Mouse (Mus musculus) c-Kit-positive CD71-negative TER-119-negative erythroid progenitor cells, embryonic 14.5 days (primary cell): Measurements from ENCODE around the gene Gal3st2b.
"Not testable (repeated sequence)": the region's sequence is repeated elsewhere in the genome, so short reads cannot be mapped to it uniquely, and the experiment has no call there.

Experiments
- DNase-seq: peaks from one replicate; pipeline ENCODE4 v3.0.0-alpha.2; 2013; ENCODE audit warnings: low read depth

The Gal3st2b gene

DNA sequence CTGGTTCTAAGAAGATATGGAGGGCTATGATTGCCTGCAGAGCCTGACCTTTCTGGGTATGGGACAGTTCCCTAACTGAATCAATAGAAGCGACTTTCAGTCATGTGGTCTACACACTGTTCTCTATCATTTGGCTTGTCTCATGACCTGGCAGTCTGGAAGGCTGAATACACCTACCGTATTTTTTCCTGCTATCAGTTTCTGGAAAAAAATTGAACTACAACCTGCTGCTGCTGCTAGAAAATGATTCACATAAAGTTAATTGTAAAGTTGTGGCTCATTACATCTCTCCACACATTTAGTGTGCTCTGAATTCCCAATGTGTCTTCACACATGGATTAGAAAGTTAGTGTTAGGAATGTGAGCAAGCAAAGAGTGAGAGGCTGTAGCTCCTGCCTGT lies at the start of gene Gal3st2b:
Gene Gal3st2b (plus strand): TSS at position 301 of the 400 bp plus-strand sequence.
- DNase-seq = not testable (repeated sequence)

DNA sequence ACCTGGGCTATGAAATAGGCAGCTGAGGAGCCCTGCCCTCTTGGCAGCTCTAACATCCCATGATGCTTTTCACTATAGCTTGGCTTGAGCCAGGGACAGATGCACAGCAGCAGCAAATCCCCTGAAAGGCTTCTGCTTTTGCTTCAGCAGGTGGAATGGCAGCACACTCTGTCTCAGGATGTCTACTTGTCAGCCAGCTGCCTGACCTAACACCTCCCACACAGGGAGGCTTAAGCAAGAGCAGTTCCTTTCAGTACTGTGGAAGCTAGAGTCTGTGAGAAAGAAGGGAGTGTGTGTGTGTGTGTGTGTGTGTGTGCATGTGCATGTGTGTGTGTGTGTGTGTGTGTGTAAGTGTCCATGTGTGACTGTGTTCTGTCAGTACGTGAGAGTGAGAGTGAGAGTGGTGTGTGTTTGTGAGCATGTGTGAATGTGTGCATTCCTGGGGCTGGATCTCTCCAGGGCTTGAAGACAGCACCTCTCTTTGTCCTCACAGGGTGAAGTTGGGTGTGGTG lies 46.5 kb upstream of the Gal3st2b start:
- DNase-seq = not testable (repeated sequence)

DNA sequence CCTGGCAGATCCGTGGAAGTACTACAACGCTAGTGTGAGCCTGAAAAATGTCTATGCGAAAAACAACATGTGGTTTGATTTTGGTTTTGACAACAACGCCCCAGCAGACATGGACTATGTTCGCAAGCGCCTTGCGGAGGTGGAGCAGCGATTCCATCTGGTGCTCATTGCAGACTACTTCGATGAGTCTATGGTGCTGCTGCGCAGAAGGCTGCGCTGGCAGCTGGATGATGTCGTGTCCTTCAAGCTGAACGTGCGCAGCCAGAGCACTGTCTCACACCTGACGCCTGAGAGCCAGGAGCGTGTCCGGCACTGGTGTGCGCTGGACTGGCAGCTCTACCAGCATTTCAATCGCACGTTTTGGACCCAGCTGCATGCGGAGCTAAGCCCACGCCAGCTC lies 43.7 kb upstream of the Gal3st2b start:
- DNase-seq = not testable (repeated sequence)

DNA sequence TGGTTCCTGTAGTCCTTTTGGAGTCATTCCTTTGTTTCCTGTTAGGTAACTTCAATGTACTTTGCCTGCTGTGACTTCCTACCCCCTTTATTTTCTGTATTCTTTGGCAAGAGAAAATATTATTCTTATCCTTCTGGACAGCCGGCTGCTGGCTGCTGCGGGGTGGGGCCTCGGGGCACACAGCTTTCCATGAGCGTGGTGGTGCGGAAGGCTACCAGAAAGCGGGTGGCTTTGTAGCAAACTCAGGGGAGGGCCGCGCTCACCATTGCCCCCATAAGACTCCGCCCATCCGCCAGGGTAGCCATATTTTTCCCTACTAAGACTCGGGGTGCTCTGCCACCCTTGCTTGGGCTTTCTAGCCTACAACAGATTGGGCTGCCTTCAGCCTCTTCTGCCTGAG lies 36.3 kb upstream of the Gal3st2b start:
- DNase-seq = not testable (repeated sequence)

DNA sequence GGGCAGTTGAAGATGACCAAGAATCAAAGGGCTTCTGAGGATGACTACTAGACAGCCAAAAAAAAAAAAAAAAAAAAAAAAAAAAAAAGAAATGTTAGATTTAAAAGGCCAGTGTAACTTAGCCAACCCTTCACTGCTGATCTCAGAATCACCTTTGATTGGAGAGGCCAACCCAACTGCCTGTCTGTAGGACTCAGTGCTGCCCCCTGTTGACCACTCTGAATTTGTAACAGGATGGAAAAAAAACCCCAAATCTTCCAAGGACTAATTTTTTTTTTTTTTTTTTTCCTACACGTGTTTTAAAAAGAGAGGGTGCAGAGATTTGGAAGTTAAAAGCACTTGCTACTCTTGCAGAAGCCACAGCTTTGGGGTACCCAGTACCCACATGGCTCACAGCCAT lies 27.2 kb upstream of the Gal3st2b start:
- DNase-seq = not testable (repeated sequence)

DNA sequence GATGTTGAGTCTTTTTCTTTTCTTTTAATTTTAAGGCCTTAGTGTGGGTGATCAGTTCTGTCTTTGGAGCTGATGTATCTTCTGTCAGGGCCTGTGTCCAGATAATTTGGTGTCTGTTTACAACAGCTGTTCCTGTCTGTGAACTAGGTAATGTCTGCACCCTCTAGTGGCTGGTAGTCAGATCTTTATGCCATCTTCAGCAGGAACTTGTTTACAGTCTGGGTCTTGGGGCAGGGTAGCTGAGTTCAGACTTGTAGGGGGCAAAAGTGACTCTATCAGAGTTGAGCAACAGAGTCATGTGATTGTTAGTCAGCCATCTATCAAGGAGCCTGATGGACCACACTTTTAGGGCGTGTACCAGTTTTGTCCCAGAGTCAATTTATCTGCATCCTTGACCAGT lies 20.7 kb upstream of the Gal3st2b start:
- not testable (repeated sequence) for DNase-seq

DNA sequence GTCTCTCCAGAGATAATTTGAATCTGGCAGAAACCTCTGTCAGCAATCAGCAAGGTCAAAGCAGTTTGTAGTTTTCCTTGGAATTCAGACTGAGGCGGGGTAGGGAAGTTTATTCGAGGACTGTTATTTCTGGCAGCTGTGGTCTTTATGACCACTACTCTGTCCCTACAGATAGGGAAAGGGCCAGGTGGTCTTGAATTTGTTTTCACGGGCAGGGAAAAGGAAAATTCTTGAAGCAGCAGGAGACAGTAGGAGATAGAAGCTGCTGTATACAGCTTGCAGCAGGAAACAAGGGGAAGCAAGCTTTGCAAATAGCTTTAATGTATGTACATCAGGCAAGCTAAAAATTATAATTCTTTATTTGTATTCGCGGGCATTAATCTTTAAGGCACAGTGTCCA lies 16.8 kb upstream of the Gal3st2b start:
- DNase-seq = not testable (repeated sequence)

DNA sequence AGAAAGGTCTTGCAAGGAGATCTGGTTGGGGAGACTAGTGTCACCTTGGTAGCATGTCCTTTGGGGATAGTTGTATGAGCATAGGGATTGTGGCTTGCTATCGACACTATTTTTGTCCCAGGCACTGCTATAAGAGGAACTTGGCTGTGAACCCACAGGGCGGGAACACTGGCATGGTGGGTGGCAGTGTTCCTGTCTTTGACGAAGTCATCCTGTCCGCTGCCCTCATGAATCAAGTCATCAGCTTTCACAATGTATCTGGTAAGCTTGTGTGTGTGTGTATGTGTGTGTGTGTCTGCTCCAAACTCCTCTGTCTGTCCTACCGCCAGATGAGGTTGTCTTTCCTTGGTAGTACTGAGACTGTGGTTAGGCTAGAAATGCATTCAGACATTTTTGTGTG lies 11.4 kb upstream of the Gal3st2b start:
- DNase-seq = not testable (repeated sequence)

DNA sequence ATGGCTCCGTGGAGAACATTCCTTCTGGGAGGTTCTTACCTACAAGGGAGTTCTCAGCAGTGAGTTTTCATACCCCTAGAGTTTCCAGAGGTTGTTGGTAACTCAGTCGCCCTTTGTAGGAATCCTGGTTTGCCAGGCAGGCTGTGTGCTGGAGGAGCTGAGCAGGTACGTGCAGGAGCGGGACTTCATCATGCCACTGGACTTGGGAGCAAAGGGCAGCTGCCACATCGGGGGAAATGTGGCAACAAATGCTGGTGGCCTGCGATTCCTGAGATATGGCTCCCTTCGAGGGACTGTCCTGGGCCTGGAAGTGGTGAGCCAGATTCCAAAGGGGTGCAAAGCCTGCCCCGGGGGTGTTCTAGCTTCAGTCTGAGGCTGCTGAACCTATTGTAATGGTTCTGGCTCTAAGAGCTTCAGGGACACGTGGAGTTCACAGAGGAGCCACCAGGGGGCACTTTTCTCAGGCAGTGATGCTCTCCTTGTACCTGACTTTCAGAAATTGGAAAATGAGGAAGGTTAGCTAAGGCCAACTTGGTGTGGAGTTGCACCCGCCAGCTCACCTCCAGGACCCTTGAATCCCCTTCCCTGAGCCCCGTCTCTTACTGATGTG lies 9.0 kb upstream of the Gal3st2b start:
- DNase-seq = not testable (repeated sequence)

DNA sequence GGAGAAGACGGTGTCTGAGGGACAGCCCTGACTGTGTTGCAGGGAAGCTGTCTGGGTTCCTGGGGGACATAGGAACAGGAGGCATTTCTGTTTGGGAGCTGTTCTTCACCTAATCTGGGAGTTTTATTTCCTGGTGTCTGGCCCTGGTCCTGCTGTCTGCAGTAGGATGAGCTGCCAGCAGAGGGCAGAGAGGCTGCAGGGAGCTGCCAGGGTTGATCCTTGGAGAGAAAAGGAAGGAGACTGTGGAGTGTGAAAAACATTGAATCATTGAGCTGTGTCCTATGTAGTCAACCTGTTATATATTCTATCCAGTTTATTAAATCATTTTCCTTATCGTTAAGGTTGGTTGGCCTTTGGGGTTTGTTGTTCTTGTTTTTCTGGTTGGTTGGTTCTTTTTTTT lies 6.2 kb upstream of the Gal3st2b start:
- DNase-seq = not testable (repeated sequence)

DNA sequence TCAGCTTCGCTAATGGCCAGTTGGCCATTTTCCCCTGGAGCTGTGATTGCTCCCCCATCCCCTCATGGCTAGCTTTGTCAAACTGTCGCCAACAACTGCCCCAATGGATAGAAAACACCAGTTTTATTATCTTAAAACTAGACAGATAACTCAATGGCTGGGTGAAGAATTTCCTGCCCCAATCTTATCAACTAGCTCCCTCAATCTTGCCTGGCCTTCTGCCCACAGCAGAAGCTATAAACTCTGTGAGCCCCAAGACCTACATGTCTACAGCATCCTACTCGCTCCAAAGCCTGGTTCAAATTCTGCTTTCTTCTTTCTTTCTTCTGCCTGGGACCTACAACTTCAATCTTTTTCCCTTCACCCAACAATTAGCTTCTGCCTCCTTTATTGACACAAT lies 951 bp upstream of the Gal3st2b start:
- DNase-seq = not testable (repeated sequence)

DNA sequence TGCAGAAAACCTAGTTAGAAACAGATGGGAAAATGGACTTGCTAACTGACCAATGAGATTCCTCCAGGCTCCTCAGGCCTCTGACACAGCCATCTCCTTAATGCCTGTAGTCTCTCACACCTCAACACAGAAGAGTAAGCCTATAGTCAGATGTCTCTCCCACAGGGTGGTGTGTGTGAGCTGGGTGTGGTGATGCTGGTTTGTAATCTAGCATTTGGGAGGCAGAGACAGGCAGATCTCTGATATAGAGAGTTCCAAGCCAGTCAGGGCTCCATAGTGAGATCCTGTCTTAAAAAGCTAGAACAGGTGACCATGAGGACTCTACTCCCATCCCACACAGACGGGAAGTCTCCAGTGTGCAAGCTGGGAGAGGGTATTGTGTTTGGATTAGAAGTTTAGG lies 664 bp downstream of the Gal3st2b start:
- not testable (repeated sequence) for DNase-seq

DNA sequence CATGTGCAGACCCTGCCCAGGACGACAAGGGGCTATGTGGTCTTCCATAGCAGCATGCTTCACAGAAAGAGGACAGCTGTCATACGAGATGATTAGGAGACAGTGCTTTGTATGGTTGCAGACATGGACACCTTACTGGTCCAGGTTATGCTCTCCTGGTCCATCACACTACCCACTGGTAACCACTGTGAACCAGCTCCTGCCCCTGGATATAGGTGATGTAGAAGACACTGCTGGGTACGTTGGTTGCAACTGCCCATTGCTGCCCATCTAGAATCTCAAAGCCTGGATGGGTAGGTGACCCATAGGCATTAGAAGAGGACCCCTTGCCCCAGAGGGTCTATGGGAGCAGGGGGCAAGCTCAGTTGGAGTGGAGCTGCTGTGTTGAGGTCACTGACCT lies 1.2 kb downstream of the Gal3st2b start:
- DNase-seq = not testable (repeated sequence)

DNA sequence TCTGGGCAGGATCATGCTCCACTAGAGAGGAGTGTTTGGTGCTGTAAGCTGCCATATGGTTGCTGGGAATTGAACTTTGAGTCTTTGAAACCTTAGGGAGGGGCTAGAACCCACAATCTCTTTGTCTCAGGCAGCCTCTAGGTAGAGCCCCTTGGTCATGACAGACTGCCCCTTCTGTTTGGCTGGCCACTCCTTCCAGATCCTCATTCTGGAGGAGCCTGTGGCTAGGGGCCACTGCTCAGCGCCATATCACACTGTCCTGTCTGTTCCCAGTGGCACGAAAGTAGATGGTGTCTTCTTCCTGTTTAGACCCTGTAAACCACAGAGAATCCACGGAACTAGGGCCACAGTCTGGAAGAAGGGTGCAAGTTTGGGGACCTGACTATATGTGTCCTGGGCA lies 4.5 kb downstream of the Gal3st2b start:
- not testable (repeated sequence) for DNase-seq

DNA sequence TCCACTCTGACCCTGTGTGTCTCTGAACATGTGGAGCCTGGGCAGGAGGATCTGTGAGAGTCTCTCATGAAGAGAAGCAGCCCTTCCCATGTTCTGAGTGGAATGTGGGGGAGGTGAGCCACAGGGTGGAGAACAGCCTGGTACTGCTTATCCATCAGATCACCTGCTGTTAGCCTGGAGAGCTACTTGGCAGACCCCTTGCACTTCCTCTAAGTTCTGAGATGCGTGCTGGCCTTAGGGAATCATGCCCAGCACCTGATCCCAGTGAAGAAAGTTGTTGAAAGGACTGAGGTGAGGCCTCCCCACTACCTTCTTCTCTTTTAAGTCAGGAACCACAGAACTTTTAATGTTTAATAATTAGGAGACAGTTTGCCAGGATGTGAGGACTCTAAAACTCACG lies 5.0 kb downstream of the Gal3st2b start:
- not testable (repeated sequence) for DNase-seq

DNA sequence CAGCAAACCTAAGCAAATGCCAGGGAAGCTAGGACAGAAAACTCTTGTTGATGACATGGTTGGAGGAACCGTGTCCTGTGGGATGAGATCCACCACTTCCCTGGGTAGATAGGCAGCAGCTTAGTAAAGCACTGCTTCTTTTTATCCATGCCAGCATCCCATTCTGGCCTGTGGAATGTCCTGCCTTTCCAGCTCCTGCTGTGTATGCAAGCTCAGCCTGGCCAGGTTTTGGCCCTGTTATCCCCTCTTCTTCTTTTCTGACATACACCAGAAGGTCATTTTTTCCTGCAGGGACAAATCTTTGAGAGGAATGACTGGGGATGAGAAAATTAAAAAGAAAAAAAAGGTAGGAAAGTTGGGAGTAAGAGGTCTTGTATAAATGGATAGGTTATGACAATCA lies 17.3 kb downstream of the Gal3st2b start:
- DNase-seq = not testable (repeated sequence)

DNA sequence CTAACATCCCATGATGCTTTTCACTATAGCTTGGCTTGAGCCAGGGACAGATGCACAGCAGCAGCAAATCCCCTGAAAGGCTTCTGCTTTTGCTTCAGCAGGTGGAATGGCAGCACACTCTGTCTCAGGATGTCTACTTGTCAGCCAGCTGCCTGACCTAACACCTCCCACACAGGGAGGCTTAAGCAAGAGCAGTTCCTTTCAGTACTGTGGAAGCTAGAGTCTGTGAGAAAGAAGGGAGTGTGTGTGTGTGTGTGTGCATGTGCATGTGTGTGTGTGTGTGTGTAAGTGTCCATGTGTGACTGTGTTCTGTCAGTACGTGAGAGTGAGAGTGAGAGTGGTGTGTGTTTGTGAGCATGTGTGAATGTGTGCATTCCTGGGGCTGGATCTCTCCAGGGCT lies 19.7 kb downstream of the Gal3st2b start:
- DNase-seq = not testable (repeated sequence)

DNA sequence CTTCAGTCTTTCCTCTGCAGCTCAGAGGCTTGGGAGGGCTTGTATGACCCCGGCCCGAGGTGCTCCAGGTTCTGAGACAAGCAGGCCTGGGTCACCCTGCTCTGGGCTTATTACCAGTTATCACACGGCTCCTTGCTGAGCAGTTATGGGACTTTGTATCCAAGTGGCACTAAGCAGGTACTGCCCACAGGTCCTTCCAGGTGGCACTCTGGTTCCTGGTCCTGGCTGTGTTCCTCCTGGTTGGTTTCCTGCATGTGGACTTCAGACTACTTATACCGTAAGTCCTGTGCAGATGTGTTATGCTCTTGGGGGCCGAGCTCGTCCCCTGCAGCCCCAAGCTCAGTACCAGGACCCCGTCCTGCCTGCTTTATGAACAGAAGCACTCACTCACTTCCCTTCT lies 20.3 kb downstream of the Gal3st2b start:
- DNase-seq = not testable (repeated sequence)

DNA sequence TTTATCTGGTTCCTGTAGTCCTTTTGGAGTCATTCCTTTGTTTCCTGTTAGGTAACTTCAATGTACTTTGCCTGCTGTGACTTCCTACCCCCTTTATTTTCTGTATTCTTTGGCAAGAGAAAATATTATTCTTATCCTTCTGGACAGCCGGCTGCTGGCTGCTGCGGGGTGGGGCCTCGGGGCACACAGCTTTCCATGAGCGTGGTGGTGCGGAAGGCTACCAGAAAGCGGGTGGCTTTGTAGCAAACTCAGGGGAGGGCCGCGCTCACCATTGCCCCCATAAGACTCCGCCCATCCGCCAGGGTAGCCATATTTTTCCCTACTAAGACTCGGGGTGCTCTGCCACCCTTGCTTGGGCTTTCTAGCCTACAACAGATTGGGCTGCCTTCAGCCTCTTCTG lies 31.0 kb downstream of the Gal3st2b start:
- not testable (repeated sequence) for DNase-seq

DNA sequence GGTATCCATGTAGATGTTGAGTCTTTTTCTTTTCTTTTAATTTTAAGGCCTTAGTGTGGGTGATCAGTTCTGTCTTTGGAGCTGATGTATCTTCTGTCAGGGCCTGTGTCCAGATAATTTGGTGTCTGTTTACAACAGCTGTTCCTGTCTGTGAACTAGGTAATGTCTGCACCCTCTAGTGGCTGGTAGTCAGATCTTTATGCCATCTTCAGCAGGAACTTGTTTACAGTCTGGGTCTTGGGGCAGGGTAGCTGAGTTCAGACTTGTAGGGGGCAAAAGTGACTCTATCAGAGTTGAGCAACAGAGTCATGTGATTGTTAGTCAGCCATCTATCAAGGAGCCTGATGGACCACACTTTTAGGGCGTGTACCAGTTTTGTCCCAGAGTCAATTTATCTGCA lies 48.4 kb downstream of the Gal3st2b start:
- not testable (repeated sequence) for DNase-seq

DNA sequence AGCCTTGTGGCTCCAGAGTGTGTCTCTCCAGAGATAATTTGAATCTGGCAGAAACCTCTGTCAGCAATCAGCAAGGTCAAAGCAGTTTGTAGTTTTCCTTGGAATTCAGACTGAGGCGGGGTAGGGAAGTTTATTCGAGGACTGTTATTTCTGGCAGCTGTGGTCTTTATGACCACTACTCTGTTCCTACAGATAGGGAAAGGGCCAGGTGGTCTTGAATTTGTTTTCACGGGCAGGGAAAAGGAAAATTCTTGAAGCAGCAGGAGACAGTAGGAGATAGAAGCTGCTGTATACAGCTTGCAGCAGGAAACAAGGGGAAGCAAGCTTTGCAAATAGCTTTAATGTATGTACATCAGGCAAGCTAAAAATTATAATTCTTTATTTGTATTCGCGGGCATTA lies 52.3 kb downstream of the Gal3st2b start:
- DNase-seq = not testable (repeated sequence)

DNA sequence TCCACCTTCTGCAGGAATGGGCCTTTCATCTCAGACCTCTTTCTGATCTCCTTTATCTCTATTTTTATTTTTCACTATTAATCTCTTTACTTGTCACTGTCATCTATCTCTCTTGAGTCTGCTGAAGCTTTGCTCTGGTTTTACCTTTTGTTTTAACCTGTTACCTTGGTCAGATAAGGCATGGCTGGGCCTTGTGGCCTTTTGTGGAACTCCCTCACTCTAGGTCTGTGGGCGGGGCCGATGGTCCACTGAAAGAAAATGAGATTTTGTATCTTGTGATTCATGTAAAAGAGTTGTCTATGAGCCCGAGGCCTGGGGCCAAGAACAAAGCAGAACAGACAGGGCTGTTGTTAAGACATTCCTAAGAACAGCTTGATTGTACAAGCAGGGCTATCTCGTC lies 52.7 kb downstream of the Gal3st2b start:
- DNase-seq = not testable (repeated sequence)

DNA sequence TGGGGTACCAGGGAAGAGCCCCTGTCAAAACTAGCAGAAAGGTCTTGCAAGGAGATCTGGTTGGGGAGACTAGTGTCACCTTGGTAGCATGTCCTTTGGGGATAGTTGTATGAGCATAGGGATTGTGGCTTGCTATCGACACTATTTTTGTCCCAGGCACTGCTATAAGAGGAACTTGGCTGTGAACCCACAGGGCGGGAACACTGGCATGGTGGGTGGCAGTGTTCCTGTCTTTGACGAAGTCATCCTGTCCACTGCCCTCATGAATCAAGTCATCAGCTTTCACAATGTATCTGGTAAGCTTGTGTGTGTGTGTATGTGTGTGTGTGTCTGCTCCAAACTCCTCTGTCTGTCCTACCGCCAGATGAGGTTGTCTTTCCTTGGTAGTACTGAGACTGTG lies 57.7 kb downstream of the Gal3st2b start:
- not testable (repeated sequence) for DNase-seq

DNA sequence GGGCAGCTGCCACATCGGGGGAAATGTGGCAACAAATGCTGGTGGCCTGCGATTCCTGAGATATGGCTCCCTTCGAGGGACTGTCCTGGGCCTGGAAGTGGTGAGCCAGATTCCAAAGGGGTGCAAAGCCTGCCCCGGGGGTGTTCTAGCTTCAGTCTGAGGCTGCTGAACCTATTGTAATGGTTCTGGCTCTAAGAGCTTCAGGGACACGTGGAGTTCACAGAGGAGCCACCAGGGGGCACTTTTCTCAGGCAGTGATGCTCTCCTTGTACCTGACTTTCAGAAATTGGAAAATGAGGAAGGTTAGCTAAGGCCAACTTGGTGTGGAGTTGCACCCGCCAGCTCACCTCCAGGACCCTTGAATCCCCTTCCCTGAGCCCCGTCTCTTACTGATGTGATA lies 60.2 kb downstream of the Gal3st2b start:
- not testable (repeated sequence) for DNase-seq
